Mouse (Mus musculus): ENCODE data around the gene Sim1. TPM values are rescaled to one million over a fixed set of nuclear protein-coding genes. Genes with fewer than 3 reads are reported as not detected.

Gene Sim1
- total RNA-seq (2021) = not detected

DNA sequence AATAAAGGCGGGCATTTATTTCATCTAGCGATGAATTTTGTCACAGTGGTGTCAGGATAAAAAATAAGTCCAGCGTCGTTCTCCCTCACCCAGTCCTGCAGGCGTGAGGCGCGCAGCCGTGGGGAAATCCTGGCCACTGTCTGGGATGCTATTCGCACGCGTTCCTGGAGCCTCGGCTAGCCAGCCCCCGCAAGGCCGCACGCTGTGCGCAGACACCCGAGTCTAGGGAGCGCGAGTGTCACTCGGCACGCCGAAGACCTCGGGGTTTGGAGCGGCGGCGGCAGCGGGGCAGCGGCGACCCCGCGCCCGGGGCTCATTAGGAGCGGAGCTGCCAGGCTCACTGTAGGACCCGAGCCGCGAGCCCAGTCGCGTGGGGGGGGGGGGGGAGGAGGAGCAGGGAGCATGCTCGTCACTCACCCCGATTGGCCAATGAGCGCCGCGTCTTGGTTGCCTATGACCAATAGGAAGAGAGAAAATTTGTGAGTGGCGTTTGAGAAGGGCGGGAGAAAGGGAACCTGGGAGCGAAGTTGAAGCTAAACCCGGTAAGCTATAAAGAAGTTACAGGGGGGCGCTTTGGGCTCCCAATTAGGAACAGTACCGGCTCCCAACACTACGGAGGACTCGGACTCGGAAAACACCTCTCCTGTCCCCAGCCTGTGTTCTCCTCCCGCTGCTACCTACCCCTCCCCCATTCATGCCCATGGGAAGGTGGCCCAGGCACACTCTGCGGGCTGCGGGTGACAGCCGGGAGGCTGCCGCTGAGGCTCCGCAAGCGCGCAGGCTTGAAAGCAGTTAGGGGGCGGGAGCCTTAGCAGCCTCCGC lies at the start of gene Sim1:
Gene Sim1, plus strand, starts transcription at position 585 of the 822 bp plus-strand sequence.
- peak; percentile 77 for DNase-seq

DNA sequence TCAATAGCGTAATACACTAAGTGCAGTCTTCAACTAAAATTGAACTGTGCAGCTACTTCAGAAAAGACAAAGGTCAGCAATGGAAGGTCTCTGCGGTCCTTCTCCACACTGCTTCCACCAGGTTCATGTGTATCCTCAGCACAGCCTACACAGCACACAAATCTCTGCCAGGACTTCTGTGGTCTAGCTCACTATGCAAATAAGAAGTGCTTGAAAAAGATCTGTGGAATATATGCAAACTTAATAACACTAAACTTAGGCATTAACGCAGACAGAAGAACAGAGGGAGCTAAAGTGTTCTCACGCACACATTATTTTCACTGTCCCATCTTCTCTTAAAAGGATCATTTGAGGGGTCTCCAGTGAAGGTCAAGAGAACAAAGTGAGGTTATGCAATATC lies 26.4 kb upstream of the Sim1 start:
- DNase-seq = no peak

DNA sequence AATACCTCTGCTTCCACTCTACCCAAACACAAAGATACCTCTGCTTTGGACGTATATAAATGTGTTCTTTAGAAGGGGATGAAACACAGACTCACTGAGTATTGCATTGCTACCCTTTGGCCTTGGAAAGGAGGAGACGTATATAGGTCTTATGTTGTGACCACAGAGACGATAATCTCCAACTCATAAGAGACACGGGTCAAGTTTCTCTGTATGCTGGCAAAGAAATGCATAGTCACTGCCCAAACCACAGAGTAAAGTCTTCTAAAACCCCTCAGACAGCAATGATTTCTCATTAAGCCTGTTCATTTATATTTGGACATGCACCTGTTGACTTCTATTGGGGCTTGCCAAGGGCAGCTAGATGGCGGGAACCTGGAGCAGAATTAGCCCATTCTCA lies 17.6 kb upstream of the Sim1 start:
- no peak for DNase-seq

DNA sequence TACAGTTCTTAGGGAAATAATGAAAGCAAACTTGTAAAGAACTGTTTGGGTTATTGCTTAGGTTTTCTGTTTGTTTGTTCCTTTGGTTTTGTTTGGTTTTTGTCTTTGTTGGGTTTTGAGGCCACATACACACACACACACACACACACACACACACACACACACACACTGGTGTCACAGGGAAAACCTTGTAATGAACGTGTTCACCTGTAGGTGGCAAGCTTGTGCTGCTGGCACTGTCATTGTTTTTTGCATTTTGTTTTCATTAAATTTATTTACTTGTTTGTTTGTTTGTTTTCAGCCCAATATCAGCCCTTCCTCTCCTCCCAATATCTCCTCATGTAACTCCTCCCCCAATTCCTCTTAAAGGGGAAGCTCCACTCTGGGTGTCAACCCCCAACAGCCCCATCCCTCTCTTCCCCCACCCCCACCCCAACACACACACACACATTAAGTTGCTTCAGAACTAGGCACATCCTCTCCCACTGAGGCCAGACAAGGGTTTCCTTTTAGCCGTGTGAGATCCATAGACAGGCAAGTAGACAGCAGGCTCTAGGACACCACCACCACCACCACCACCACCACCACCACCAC lies 13.0 kb upstream of the Sim1 start:
- DNase-seq = peak; percentile 28

DNA sequence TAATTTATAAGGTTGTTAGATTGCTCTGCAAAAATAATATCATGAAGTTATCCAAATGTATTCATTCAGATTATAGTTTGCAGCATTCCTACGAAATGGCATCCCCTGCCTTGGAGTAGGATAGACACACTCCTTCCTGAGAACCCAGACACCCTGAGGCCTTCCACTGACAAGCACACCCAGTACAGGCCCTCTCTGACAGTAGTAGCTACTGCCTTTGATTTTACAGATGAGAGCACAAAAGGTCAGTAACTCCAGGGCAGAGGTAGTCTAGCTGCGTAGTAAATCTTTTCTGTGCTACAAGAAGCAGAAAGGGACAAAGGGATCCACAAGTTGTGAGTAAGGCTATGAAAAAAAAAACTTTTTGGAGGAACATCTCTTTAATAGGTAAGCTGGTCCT lies 12.2 kb upstream of the Sim1 start:
- no peak for DNase-seq

DNA sequence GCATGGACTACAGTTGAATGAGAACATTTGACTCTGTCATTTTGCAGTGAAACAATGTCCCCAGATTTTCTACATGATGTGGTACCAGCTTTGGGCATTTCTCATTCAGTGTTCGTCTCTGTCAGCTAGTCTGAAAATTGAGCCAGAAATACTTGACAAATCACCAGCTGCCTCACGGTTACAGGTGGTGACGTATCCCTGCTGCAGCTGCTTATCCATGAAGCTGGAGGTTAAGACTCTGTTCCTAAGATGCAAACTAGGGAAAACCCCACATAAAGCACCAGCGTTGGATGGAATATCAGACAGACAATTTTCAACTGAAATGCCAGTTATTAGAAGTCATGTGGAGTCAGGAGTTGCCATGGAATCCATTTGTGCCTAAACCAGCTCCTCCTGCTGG lies 8.2 kb upstream of the Sim1 start:
- DNase-seq = no peak

DNA sequence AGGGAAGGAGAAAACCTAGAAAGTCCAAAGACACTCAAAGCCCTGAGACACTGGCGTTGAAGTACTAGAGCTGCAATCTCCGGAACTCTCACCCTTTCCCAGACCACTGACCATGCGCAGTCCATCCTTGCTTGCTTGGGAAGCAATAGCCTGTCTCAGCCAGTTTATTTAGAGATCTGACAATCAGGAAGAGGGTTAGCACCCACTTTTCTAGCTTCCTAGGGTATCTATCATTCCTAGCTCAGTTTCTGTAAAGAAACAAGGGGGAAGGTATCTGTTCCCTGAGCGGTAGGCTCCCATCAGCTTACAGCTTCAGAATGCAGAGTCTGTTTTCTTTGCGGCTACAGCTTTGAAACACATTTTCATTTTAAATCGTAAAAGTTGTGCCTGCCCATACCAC lies 3.9 kb upstream of the Sim1 start:
- no peak for DNase-seq

DNA sequence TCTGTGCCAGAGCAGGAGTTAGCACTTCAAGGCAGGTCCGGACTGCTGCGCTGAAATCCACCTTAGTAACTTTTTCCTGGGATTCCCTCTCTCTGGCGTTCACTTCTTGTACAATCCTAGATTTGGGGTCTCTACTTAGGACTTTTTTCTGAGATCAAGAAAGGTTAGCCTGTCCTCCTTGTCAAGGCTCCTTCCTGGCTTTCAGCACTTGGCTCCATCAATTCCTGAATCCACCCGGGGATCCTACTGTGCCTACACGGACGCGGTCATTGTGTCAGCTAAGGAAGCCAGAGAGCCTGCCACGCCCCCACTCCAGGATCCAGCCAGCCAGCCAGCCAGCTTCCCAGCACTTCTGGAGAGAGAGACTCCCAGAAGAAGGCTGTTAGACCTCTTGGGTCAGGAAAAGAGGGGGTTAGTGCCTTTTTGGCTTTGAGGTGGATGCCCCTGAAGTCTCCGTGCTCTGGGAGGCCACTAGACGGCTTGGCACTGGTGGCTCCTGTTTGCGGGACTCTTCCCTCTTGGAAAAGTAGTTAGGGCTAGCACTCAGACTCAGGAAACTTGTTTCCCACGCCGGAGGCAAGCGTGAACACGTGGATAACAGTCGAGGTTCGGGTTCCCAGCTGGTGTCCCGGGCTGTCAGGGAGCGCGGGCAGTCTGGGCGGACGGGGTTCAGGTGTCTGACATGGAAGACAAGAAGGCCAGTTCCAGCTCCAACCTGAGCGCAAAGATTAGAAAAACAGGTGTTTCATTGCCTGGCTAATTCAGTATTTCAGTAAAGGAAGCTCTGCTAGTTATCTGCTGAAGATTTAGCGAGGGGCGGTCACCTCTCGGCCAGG lies 2.5 kb upstream of the Sim1 start:
- no peak for DNase-seq

DNA sequence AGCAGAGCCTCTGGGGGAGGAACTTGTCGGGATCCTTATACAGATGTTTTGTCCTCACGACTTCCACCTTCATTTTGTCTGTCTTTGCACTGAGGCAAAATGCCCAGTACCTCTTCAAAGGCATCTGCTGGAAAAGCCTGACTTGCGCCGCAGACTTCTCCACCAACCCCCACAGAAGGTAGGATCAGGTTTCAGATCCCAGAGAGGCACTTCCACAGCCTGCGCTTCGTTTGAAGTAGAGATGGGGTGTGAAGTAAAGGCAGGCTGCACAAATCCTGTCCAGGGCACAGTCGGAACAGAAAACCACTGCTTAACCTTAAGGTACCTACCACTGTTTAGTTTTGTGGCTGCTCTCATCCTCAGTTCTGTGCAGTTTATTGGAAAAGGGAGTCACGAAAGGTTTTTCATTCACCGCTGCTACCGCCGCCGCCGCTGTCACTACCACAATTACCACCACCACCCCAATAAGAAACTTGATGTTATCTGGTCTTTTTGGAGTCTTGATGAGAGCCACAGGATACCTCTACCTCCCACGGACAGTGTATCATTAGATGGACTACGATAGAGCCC lies 1.7 kb upstream of the Sim1 start:
- DNase-seq = no peak

DNA sequence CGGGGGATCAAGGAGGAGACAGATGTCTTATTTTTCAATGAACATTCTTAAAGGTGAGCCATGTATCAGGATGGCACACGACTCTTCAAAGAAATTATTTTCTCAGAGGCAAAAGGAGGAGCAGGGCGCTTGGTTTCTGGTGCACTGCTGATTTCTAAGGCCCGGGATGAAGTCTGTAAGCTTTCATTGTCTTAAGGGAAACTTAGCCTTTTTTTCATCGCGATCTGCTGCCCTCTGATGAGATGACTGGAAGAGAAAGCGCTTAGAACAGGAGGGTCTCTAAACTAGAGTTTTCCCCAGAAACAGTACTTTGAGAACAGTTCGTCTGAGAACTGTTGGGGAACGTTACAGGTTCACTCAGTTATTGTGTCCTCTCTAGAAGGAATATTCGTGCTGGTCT lies 1.0 kb upstream of the Sim1 start:
- no peak for DNase-seq

DNA sequence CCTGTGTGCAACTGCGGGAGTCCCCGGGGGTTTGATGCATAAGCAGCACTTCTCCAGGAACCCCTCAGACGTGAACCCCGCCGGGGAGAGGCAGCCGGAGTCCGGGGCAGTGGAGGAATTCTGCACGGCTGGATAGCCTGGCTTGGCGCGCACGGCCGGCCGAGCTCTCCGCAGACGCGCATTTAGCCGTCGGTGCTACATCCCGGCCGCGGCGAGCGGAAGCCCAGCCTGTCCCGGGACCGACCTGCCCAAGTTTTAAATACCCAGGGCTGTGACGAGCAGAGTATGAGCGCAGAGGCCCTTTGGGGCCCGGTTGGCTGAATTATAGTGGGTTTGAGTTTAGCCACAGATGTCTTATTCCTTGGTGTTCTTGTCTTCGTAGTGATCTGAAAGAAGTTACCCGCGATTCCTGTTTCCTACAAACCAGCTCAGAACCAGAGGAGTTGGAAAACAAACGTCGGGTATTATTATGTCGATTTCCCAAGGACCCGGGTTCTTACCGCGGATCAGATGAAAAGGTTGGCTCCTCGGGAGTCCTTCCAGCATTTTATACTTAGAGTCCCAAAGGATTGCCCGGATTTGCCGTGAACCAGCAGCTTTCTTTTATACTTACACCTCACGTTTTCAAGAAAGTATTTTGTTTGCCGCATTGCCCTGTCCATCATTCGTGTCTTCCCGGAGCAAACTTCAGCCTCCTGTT lies 687 bp downstream of the Sim1 start:
- peak; percentile 17 for DNase-seq

DNA sequence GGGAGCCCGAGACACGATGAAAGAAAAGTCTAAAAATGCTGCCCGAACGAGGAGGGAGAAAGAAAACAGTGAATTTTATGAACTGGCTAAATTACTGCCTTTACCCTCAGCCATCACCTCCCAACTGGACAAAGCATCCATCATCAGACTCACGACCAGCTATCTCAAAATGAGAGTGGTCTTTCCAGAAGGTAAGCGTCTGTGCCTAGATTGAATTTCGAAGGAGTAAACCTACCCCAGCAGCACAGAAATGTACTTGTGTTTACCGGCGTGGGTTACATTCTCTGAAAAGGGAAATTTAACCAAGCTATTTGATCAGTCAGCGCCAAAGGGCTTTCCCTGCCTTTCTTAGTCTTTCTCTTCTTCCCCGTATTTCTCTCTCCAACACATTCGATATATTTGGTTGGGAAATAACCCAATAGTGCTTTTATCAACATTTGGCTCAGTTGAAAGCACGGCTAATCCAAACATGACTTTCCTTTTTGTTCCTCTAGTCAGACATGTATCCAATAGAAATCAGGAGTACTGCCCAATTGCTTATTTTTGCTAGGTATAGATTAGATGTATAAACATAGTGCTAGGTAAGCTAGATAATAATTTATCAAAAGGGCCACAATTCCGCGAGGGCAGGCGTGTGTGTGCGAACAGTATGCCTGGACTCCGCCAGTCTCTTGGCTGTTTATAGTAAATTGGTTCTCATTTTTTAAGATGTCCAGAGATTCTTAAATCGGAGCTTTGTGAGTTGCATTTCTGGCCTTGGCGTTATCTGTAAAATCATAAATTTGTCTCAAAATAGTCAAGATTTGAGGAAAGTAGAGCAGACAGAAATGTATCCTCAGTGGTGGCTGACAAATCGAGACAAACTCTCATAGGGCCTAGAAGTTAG lies 1.6 kb downstream of the Sim1 start:
- no peak for DNase-seq

DNA sequence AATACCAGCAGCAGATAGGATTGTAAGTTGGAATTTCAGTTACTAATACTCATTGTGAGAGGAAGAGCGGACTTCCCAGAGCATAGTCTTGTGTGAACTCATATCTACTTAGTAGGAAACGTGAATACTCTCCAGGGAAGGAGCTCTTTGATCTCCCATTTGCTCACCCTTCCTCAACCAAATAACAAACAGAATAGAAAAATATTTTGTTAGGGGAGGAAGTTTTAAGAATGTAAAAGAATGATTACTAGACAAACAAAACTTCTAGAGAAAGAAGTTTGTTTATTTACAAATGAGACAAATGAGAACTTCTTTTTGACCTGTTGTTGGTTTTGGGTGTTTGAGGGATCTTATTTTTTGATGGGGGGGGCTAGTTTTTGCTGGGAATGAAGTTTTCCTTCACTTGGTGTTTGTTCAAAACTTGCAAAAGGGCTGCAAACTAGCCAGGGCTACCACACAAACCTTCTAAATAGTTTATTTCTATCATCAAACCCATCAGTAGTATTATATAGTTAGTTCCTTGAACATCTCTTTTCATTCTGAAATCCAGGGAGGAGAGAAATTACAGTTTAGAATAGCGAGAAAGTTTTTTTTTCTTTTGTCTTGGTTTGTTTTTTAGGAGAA lies 2.3 kb downstream of the Sim1 start:
- DNase-seq = no peak

DNA sequence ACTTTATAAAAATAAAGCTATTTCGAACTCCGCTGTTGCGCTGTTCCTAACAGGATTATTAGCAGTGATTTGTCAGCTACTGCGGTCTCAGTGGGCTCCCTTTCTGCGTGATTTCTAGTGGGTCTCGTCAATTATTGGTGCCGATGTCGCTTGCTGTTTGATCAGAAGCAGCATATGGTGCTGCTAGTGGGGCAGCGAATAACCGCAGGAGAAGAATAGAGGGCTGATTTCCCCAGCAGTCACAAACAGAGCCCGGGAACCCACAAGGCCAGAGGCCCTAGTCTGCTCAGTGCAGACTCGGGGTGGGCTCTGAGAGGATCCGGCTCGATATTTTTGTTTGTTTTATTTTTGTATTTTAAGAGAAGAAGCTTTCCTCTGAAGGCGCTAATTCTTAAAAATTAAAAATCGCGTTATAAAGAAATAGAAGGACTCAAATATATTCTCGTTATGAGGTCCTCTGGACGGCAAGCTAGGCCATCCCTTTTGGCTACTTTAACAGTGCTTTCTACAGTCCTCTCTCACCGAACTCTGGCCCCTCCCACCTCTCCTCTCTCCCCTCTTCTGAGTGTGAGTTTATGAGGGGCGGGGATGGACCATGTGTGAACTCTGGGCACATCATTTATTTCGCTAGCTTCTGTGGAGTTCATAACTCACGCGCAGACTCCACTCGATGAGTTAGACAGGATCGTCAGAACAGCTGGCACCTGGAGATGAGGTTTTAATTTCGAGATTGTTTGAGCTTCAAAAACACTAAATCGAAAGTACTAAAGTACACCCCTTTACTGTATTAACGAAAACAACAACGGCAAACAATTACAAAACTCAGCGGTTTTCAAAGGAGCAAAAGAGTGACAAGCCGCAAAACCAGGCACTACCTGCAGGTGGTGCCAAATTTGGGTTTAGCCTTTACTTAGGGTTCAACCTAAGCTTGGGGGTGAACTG lies 3.2 kb downstream of the Sim1 start:
- peak; percentile 23 for DNase-seq

DNA sequence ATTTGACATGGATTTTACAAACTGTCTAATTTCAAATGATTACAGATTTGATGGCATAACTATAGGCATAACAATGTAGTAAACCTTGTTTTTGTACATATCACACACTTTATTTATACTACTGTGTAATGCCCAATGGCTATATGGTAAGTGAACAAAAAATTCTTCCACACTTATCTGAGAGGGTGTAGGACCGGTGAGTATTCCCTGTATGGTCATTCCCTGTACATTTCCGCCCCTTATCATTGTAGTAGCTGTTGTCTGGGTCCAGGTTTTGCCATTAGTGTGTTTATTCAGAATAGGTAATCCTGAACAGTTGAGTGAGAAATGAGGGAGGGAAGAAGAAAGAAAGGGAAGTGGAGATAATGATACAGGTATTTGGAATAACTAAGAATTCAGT lies 4.1 kb downstream of the Sim1 start:
- no peak for DNase-seq

DNA sequence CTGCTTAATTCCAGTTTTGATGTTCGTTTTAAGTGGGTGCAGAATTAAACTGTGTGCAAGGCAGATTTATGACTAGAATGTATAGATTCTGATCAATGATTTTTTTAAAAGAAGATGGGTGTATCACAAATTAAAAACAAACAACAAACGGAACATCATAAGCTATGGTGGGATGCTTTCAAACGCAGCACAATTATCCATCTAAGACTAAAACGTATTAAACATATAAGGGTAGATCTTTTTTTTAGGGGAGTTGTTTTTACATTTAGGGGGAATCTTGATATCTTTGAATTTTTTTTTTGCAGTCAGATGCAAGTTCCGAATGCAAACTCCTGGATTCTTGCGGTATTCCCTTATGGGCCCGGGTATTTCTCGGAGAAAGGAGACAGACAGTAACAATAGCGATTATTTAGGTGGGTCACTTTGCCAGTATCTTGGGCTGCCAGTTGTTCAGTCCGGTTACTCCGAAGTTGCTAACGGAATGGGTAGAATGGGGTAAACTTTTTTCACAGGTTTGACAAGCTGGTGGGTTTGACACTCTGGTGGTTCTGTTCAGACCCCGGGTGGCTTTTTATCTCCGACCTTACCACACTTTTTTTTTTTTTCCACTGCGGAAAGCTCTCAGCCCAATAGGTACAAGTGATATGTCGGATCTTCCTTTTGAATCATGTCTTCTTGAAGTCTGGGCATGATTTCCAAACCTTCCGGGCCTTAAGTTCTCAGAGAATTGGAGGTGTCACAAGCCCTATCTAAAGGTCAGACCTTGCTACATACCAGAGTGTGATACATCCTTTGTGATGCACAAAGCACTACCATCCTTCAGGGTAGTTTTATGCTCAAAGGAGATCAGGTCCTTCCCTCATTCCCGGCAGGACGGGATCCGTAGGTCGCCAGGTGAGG lies 5.5 kb downstream of the Sim1 start:
- no peak for DNase-seq

DNA sequence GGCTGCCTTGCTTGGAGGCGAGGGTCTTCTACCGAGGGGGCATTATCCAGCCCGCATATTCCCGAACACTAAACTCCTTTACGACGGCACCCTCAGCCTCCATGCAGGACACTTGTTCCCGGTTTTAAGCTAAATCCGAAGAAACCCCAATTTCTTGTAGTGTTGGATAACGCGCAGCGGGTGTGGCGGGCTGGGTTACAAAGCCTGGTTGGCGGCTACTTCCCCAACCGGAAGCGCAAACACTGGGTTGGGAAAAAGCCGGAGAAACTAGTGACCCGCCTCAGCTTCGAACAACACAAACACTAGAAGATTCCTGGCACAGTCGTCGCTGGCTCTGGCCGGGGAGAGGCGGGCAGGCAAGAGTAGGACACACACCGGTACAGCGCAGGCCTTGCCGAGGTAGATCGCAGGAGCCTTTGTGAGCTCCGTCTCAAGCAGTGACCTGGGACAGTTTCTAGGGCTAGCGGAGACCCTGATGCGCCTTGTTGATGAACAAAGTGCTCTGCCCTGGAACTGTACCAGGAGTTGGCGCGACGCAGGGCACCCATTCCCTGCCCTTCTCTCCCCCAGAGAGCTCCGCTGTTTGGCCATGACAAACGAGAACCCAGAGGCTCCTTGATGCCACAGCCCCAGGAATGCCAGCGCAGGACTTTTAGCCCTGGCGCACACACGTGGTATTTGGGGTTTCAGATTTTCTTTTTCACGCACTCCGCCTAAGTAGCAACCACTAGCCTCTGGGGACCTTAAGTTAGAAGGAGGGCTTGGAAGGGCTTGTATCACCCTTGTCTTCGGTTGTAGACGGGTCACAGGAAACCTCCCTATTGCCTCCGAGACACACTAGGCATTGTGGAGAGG lies 6.4 kb downstream of the Sim1 start:
- DNase-seq = peak; percentile 8
